Mouse (Mus musculus) urinary bladder, postnatal 10 days (tissue): ENCODE results near the gene Usp6nl.

ENCODE experiments used
- DNase-seq: peaks from one replicate; pipeline ENCODE4 v3.0.0; 2022; ENCODE audit warnings: low spot score

Usp6nl gene

GRCm38 (mm10) chr2:6367497-6367896 is 45.0 kb downstream of the Usp6nl start:
- DNase-seq, result no peak

- DNase-seq, result no peak
Measured at GRCm38 (mm10) chr2:6374216-6374615, 51.7 kb downstream of the Usp6nl start.

DNA sequence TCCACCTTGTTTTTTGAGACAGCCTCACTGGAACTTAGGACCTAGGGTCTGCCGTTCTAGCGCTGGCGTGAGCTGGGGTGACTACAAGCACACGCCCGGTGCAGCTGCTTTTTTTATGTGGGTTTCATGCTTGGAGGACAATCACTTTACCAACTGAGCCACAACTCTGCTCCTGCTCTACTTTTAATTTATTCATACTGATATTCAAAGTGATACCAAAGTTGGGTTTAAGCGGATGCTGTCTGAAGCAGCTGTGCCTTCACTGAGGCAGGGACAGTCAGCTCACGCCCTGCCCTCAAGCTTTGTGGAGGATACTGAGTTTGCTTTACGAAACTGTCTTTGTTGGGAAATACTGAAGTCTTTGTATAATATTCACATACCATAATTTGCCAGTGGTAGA is 53.6 kb downstream of the Usp6nl start:
- no peak for DNase-seq

GRCm38 (mm10) chr2:6376941-6377340 is 54.5 kb downstream of the Usp6nl start:
- no peak for DNase-seq

DNA sequence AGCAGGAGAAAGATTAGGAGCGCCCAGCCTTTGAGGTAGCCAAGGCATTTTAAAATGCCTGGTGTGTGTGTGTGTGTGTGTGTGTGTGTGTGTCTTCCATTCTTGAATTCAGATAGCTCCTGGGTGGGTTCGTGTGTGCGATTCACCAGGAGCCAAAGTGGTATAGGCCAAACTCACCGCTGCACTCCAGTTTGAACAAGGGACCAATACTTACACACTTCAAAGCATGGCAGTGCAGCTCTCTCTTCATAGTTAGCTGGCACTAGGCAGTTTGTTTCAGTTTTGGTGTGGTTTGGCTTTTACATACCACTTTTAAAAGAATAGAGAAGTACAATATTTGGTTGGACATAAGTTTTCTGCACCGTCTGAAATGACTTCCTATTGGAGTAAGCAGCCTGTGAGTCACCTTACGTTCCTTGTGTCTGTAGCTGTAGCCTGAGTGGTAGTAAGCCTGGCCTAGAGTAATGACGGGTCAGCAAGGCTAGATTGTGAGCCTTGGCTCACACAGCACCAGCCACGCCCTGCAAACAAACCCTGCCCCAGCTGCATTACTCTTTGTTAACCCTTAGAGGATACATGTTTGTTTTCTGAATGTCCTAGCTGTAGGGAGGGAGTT is 56.2 kb downstream of the Usp6nl start:
- no peak for DNase-seq

- no peak for DNase-seq
Measured at GRCm38 (mm10) chr2:6379731-6380212, 57.3 kb downstream of the Usp6nl start.

DNA sequence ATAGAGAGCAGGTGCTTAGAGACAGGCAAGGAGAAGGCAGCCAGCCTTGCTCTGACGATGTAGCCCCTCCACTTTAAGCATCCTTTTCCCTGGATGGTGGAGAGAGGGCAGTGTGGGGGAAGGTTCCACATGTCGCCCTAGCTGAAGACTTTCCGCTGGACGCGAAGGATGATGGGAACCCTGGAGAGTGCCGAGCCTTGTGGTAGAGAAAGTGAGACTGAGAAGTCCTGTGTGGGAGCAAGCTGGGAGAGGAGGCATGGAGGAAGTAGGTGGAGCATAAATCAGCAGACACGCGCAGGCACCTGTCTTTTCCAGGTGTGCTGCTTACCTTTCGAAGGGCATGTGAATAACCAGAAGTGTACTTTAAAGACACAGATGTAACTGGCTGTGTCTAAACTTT is 57.9 kb downstream of the Usp6nl start:
- DNase-seq, result no peak

- DNase-seq, result no peak
Measured at GRCm38 (mm10) chr2:6384407-6385146, 62.1 kb downstream of the Usp6nl start.

GRCm38 (mm10) chr2:6389162-6389561 is 66.7 kb downstream of the Usp6nl start:
- no peak for DNase-seq

GRCm38 (mm10) chr2:6391261-6391660 is 68.8 kb downstream of the Usp6nl start:
- no peak for DNase-seq

GRCm38 (mm10) chr2:6391940-6392339 is 69.5 kb downstream of the Usp6nl start:
- no peak for DNase-seq

DNA sequence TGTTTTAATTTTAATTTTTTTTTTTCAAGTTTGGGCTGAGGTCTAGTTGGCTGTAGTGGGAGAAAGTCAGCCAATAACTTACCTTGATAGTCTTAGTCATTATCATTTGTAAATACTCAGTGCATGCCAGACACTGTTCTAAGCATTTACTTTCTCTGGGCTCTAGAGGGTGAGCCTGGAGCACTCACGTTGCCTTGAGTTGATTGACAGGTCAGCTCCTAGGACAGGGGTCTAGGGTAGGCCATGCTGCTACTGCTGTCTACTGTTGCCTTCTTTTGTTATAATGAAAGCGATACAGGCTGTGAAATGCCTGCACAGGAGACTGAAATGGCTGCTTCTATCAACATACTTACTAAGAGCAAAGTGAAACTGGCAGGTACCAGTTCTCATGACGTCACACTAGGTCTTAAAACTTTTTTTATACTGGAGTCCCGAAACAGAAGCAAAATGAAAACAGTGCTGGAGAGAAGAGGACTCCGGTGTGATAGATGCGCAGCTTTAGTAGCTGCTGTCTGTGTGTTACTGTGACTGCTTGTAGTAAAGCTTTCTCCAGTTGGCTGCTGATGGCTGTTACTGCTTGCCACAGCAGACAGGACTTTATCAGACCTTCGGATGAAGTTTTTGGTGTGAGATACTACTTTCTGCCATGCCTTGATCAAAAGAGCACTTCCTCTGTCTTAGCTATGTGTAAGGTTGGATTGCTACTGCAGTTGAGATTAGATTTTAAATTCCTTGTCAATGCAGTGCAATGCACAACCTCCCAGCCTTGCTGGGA is 73.6 kb downstream of the Usp6nl start:
- DNase-seq, result no peak

- DNase-seq, result no peak
Measured at GRCm38 (mm10) chr2:6396626-6397146, 74.2 kb downstream of the Usp6nl start.

- no peak for DNase-seq
Measured at GRCm38 (mm10) chr2:6397166-6397565, 74.7 kb downstream of the Usp6nl start.

- no peak for DNase-seq
Measured at GRCm38 (mm10) chr2:6398826-6399225, 76.4 kb downstream of the Usp6nl start.

DNA sequence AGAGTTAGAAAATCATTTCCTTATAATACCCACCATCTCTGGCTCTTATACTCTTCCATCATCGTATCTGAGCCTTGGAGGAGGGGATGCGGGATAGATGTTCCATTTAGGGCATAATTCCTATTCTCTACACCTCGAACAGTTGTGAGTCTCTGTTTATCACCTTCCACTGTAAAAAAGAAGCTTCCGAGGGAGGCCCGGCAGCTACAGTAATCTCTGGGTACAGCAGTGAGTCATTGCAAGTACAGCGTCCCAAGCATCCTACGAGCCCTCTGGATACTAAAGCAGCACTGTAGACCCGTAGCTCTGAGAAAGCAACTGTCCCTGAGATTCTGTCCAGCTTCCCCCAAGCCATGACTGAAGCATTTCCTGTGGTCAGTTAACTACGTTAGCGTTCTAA is 78.6 kb downstream of the Usp6nl start:
- DNase-seq, result no peak

- DNase-seq, result no peak
Measured at GRCm38 (mm10) chr2:6403375-6403774, 80.9 kb downstream of the Usp6nl start.

- no peak for DNase-seq
Measured at GRCm38 (mm10) chr2:6403991-6404390, 81.5 kb downstream of the Usp6nl start.

GRCm38 (mm10) chr2:6404627-6405026 is 82.2 kb downstream of the Usp6nl start:
- no peak for DNase-seq

DNA sequence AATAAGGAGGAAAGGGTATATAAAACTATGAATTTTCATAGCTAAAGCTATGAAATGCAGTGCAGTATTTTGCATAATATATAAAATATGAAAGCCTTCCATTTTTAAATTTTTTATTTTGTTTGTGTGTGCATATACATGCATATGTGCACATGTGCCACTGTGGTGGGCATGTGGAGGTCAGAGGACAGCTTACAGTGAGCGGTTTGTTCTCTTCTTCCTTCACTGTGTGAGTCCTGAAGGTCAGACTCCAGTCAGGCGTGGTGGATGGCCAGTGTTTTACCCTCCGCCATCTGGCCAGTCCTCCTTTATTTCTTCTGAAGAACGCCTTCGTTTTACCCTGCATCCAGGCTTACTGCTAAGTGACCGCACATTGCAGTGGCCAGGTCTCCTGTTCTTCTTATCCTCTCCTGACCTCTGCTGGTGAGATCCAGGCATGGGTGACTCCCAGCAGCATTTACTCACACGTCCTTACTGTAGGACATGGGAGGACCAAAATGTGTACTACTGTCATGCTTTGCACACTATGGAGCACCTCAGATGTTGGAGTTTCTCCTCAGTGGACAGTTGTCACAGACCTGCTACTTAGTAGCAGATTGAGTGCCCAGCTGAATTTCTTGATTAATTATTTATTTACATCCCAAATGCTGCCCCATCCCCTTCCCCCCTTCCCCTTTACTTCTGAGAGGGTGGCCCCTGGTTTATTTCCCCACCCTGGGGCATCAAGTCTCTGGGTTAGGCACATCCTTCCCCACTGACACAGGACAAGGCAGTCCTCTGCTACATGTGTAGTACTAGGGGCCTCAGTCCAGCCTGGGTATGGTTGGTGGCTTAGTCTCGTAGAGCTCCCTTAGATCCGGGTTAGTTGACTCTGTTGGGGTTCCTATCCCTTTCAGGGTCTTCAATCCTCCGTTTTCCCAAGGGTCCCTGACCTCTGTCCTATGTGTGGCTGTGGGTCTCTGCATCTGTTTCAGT is 82.9 kb downstream of the Usp6nl start:
- DNase-seq, result no peak

DNA sequence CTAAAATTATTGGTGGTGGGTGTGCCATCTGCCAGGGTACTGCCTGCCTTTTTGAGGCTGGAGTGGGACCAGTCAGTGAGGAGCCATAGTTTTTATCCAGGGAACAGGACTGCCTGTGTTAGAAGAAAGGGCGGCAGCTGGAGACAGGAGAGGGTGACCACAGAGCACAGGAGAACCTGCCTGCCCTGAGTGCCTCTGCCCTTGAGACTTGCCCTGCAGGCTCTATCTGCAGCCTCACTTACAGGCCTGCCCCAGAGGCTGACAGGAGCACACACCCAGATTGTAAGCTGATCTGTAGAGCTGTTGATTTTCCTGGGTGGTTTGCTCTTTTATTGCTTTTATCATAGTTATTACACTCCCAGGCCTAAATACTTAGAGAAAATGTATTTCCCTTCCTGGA is 85.2 kb downstream of the Usp6nl start:
- no peak for DNase-seq

DNA sequence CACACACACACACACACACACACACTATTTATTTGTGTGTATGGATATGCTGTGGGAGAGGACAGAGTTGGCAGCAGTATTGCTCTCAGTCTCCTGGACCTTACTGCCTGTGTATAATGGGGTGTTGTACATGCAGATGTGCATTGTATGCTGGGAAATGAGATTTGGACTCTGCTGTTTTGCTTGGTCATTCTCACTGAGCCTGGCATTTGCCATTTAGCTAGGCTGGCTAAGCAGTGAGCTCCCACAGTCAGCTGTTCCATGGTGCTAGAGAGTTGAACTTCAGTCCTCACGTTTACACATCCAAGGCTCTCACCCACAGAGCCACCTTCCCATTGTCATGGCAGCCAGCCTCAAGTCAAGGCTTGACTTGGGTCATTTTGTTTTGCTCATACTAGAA is 90.2 kb downstream of the Usp6nl start:
- DNase-seq, result no peak
